Mouse (Mus musculus) intestine, embryonic 14.5 days (tissue): ENCODE measurements at regions not wholly inside any gene's neighbourhood (a gene's known extent, or its start where the extent isn't known, plus 50 kb on each side); places are given as distances from the start of the nearest gene placed in this dataset.

ENCODE experiments used
- ATAC-seq: fragments of 200-750 bp; cut with Nextera tagmentation; replicated peaks from 2 replicates; pipeline ENCODE4 v1.8.0; 2017; ENCODE audit warnings: low read depth, moderate number of reproducible peaks, moderate TSS enrichment, moderate library complexity; ENCODE audit not compliant: low FRiP score, low TSS enrichment
- DNase-seq: peaks from one replicate; pipeline ENCODE4 v3.0.0-alpha.2; 2018; ENCODE audit warnings: low spot score
- H3K27ac ChIP-seq: fragments of 300-500 bp; sonication (generic); 2 replicates; pipeline ENCODE4 v1.5.1; 2014; ENCODE audit warnings: low read depth, mild to moderate bottlenecking, control low read depth
- H3K27me3 ChIP-seq: fragments of 300-500 bp; sonication (generic); replicated peaks from 2 replicates; pipeline ENCODE4 v1.6.1; 2014; ENCODE audit warnings: low read length, control low read depth; ENCODE audit not compliant: control insufficient read depth, insufficient read depth
- H3K36me3 ChIP-seq: fragments of 300-500 bp; sonication (generic); 2 replicates; pipeline ENCODE4 v1.6.1; 2014; ENCODE audit warnings: low read length, control low read depth; ENCODE audit not compliant: control insufficient read depth, insufficient read depth
- H3K4me1 ChIP-seq: fragments of 300-500 bp; sonication (generic); replicated peaks from 2 replicates; pipeline ENCODE4 v1.6.1; 2014; ENCODE audit warnings: low read length, control low read depth, mixed read lengths; ENCODE audit not compliant: control insufficient read depth, insufficient read depth
- H3K4me2 ChIP-seq: fragments of 300-500 bp; sonication (generic); 2 replicates; pipeline ENCODE4 v1.6.1; 2014; ENCODE audit warnings: low read length
- H3K4me3 ChIP-seq: fragments of 300-500 bp; sonication (generic); 2 replicates; pipeline ENCODE4 v1.5.1; 2014; ENCODE audit warnings: low read depth, low read length, control low read depth, mixed read lengths
- H3K9ac ChIP-seq: fragments of 300-500 bp; sonication (generic); 2 replicates; pipeline ENCODE4 v1.6.1; 2014; ENCODE audit warnings: mild to moderate bottlenecking, low read length
- H3K9me3 ChIP-seq: fragments of 300-500 bp; sonication (generic); 2 replicates; pipeline ENCODE4 v1.6.1; 2016; ENCODE audit warnings: low read length, control low read depth; ENCODE audit not compliant: control insufficient read depth
- WGBS: fragments of 180-500 bp; shearing (Covaris S2); extraction: QIAGEN DNeasy Blood & Tissue Kit; methylation state at CpG from one replicate; pipeline ENCODE4 v1.1.7; 2014; 5-methylcytosine and 5-hydroxymethylcytosine counted together

- H3K4me1 ChIP-seq: no peaks in the 10 kb centered on the region
- no peak overlapping the region for H3K4me3 ChIP-seq
- no peak overlapping the region for H3K9ac ChIP-seq
- no peaks in the 10 kb centered on the region for H3K36me3 ChIP-seq
- DNase-seq (no peak), ATAC-seq (no peak)
- 18% methylated on average over 2 of the region's 2 CpGs for WGBS
- no peak overlapping the region for H3K27ac ChIP-seq
- H3K27me3 ChIP-seq: no peaks in the 10 kb centered on the region
- no peak overlapping the region for H3K4me2 ChIP-seq
- H3K9me3 ChIP-seq: no peaks in the 10 kb centered on the region
Observed at GRCm38 (mm10) chr16:46625807-46626206, 127.5 kb upstream of the Nectin3 start.

- Histone ChIP-seq H3K4me1 (no peaks in the 10 kb centered on the region), H3K27ac (no peak overlapping the region), H3K27me3 (no peaks in the 10 kb centered on the region), H3K9ac (no peak overlapping the region), H3K36me3 (no peaks in the 10 kb centered on the region), H3K4me2 (no peak overlapping the region), H3K9me3 (no peaks in the 10 kb centered on the region), H3K4me3 (no peak overlapping the region)
- WGBS: 65% methylated on average over 1 of the region's 1 CpGs
- no peak for DNase-seq
- ATAC-seq: no peak
Observed at GRCm38 (mm10) chr16:46623246-46623645, 124.9 kb upstream of the Nectin3 start.

- 86% methylated on average over 2 of the region's 2 CpGs for WGBS
- Histone ChIP-seq H3K9ac (no peak overlapping the region), H3K36me3 (no peaks in the 10 kb centered on the region), H3K9me3 (no peaks in the 10 kb centered on the region), H3K4me1 (no peaks in the 10 kb centered on the region), H3K4me3 (no peak overlapping the region), H3K4me2 (no peak overlapping the region), H3K27me3 (no peaks in the 10 kb centered on the region), H3K27ac (no peak overlapping the region)
- no peak for DNase-seq
- no peak for ATAC-seq
Observed at GRCm38 (mm10) chr16:46619871-46620270, 121.5 kb upstream of the Nectin3 start.

GRCm38 (mm10) chr16:46617544-46618335, 119.4 kb upstream of the Nectin3 start:
- H3K9me3 ChIP-seq: no peaks in the 10 kb centered on the region
- H3K4me1 ChIP-seq: no peaks in the 10 kb centered on the region
- H3K27ac ChIP-seq: no peak overlapping the region
- peak overlapping the region; percentile 1; the same call in 1 of the 2 replicates for H3K4me2 ChIP-seq
- 39% methylated on average over 13 of the region's 13 CpGs for WGBS
- no peak for ATAC-seq
- DNase-seq: no peak
- H3K36me3 ChIP-seq: no peaks in the 10 kb centered on the region
- H3K4me3 ChIP-seq: no peak overlapping the region
- H3K9ac ChIP-seq: no peak overlapping the region
- no peaks in the 10 kb centered on the region for H3K27me3 ChIP-seq

- no peak for DNase-seq
- no peaks in the 10 kb centered on the region for H3K36me3 ChIP-seq
- H3K9me3 ChIP-seq: no peaks in the 10 kb centered on the region
- H3K27me3 ChIP-seq: no peaks in the 10 kb centered on the region
- H3K27ac ChIP-seq: no peak overlapping the region
- no peak overlapping the region for H3K9ac ChIP-seq
- H3K4me2 ChIP-seq: no peak overlapping the region
- no peak for ATAC-seq
- H3K4me3 ChIP-seq: no peak overlapping the region
- H3K4me1 ChIP-seq: no peaks in the 10 kb centered on the region
Observed at GRCm38 (mm10) chr16:46616606-46617005, 118.3 kb upstream of the Nectin3 start.

- no peaks in the 10 kb centered on the region for H3K27me3 ChIP-seq
- no peaks in the 10 kb centered on the region for H3K36me3 ChIP-seq
- no peaks in the 10 kb centered on the region for H3K9me3 ChIP-seq
- ATAC-seq: no peak
- H3K4me1 ChIP-seq: no peaks in the 10 kb centered on the region
- WGBS: 73% methylated on average over 5 of the region's 5 CpGs
- H3K9ac ChIP-seq: no peak overlapping the region
- no peak overlapping the region for H3K4me2 ChIP-seq
- no peak overlapping the region for H3K4me3 ChIP-seq
- DNase-seq: no peak
- H3K27ac ChIP-seq: no peak overlapping the region
Observed at GRCm38 (mm10) chr16:46613062-46613818, 114.9 kb upstream of the Nectin3 start.

- Histone ChIP-seq H3K27me3 (no peaks in the 10 kb centered on the region), H3K4me3 (no peak overlapping the region), H3K9ac (no peak overlapping the region), H3K36me3 (no peaks in the 10 kb centered on the region), H3K4me1 (no peaks in the 10 kb centered on the region), H3K9me3 (no peaks in the 10 kb centered on the region), H3K27ac (no peak overlapping the region), H3K4me2 (no peak overlapping the region)
- DNase-seq: no peak
- no peak for ATAC-seq
Observed at GRCm38 (mm10) chr16:46605879-46606203, 107.5 kb upstream of the Nectin3 start.

- H3K4me2 ChIP-seq: no peak overlapping the region
- no peaks in the 10 kb centered on the region for H3K27me3 ChIP-seq
- no peaks in the 10 kb centered on the region for H3K4me1 ChIP-seq
- 44% methylated on average over 11 of the region's 11 CpGs for WGBS
- no peak overlapping the region for H3K4me3 ChIP-seq
- H3K9me3 ChIP-seq: no peaks in the 10 kb centered on the region
- DNase-seq (no peak), ATAC-seq (no peak)
- H3K9ac ChIP-seq: no peak overlapping the region
- H3K27ac ChIP-seq: no peak overlapping the region
- H3K36me3 ChIP-seq: no peaks in the 10 kb centered on the region
Observed at GRCm38 (mm10) chr16:46605001-46605878, 106.9 kb upstream of the Nectin3 start.
